8 mouse cellular contexts compared by ENCODE assay signal in the genomic region with DNA sequence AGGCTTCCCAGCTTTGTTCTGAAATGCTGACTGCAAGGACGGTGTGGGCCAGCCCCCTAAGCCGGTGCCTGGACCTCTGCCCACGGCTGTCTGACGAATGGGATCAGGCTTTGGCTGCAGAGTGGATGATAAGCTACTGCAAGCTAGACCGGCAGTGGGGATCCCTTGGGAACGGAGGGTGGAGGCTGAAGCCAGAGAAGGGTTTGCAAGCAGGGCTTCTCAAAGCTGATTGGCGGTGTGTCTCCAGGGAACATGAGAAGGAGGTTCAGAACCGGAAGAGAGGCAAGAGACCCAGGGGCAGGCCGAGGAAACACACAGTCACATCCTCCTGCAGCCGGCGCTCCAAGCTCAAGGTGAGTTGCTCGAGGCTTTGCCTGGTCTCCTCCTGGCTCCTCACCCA. TPM values are rescaled to one million over a fixed set of nuclear protein-coding genes. Genes with fewer than 3 reads are reported as not detected.
DNase-seq lines count a peak whose midpoint lies in the region.

No protein-coding gene starts in this region.

- H3K36me3 ChIP-seq in splenic B cell, adult 2 months (ENCODE audit: control insufficient read depth, insufficient read depth, low read length, poor library complexity, severe bottlenecking), result no peaks in the 10 kb centered on the region

- H3K27me3 ChIP-seq in splenic B cell, adult 2 months (ENCODE audit: control insufficient read depth, insufficient read depth, low read length, poor library complexity, severe bottlenecking), result no peaks in the 10 kb centered on the region

- DNase-seq in urinary bladder, postnatal 14 days (ENCODE audit: low spot score), result peak; percentile 34
- DNase-seq in urinary bladder, adult 18-20 months (ENCODE audit: low spot score in 2 of 2), result no peak
- DNase-seq in heart, adult 9 months (ENCODE audit: low spot score in 2 of 2), result peak; percentile 80 to 82
- peak; percentile 43 to 76 for DNase-seq in kidney, postnatal 25 days
- DNase-seq in splenic B cell, adult 2 months (ENCODE audit: low read depth, low spot score), result peak; percentile 49
- DNase-seq in layer of hippocampus, postnatal 36 days, result no peak
- no peak for DNase-seq in left cerebral cortex, adult 11 months (ENCODE audit: low spot score)
- DNase-seq in adrenal gland, adult 18-20 months (ENCODE audit: low spot score in 2 of 2), result no peak

RNA-seq across cellular contexts. Expression of a gene that starts 3.4 kb away (rescaled TPM):
- 1 to 10 TPM; 4.0 to 4.4 TPM for total RNA-seq in layer of hippocampus, postnatal 36 days (2021)
- total RNA-seq in adrenal gland, adult 18-20 months (2021), result 1 to 10 TPM; 3.1 to 6.6 TPM

RNA-seq across cellular contexts. Expression of a gene that starts 14.6 kb away (rescaled TPM):
- 10 to 100 TPM; 11.2 to 13.6 TPM for total RNA-seq in layer of hippocampus, postnatal 36 days (2021)
- total RNA-seq in adrenal gland, adult 18-20 months (2021), result 10 to 100 TPM; 12.2 to 16.7 TPM

RNA-seq across cellular contexts. Expression of a gene that starts 38.2 kb away (rescaled TPM):
- total RNA-seq in layer of hippocampus, postnatal 36 days (2021), result not detected
- not detected for total RNA-seq in adrenal gland, adult 18-20 months (2021)

RNA-seq across cellular contexts. Expression of a gene that starts 59.8 kb away (rescaled TPM):
- 10 to 100 TPM; 57.3 to 59.4 TPM for total RNA-seq in layer of hippocampus, postnatal 36 days (2021)
- 100 to 1,000 TPM; 115 to 163 TPM for total RNA-seq in adrenal gland, adult 18-20 months (2021)

Comparison
In these comparisons a context has a peak if more than half of its experiments do, and no peak if none do; other contexts are left out.
1. DNase-seq: peak in urinary bladder, postnatal 14 days (single experiment), heart, adult 9 months (2 of 2), kidney, postnatal 25 days (2 of 2) and splenic B cell, adult 2 months (single experiment); none in urinary bladder, adult 18-20 months (0 of 2), layer of hippocampus, postnatal 36 days (0 of 2), left cerebral cortex, adult 11 months (single experiment) and adrenal gland, adult 18-20 months (0 of 2).